17 mouse cellular contexts compared by ENCODE assay signal in the genomic region with DNA sequence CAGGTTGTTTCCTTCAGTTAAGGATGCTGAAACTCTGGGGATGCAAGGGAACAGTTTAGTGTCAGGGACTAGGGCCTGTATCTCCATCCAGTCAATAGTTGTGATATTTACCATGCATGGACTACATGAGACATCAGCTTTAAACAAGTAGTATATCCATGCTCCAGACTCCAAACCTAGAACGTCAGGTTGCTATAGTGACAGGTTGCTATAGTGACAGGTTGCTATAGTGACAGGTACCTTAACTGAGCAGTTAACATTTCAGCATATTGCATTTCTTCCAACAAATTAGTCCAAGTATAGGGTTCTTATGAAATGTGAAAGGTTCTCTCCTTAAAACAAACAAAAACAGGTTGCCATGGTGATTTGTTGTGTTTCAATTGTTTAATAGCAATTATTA. TPM values are rescaled to one million over a fixed set of nuclear protein-coding genes. Genes with fewer than 3 reads are reported as not detected.
DNase-seq lines count a peak whose midpoint lies in the region; ATAC-seq lines count a peak whose summit lies in the region.
"Had no signal": no experiment of that assay in that cellular context is flagged by ENCODE, and none has a peak within 500 bp of the region (broad histone marks: within the 10 kb centered on the region; RNA-seq: fewer than 3 reads in every experiment).

No protein-coding gene starts in this region.

- DNase-seq in frontal cortex, adult 2 months (ENCODE audit: extremely low spot score in 1 of 2, low spot score in 1 of 2) = peak; percentile 39 to 72
- no peak for DNase-seq in frontal cortex, postnatal 25 days (ENCODE audit: low spot score in 2 of 2)
- peak; percentile 73 for DNase-seq in midbrain, embryonic 14.5 days
- no peak for DNase-seq in midbrain, embryonic 11.5 days (ENCODE audit: low spot score, missing footprints)
- DNase-seq in hindbrain, embryonic 14.5 days (ENCODE audit: low spot score) = peak; percentile 33
- no peak for DNase-seq in limb, embryonic 10.5 days (ENCODE audit: low spot score)
- DNase-seq: cerebellum, adult 9-11 months; gastrocnemius, postnatal 10 days; heart, postnatal 14 days; kidney, postnatal 14 days; lung, adult 2 months; thymus, postnatal 4 days had no signal

- H3K4me1 ChIP-seq in midbrain, embryonic 14.5 days (ENCODE audit: control insufficient read depth, insufficient read depth, low read length) = no peaks in the 10 kb centered on the region
- no peaks in the 10 kb centered on the region for H3K4me1 ChIP-seq in midbrain, embryonic 11.5 days (ENCODE audit: control insufficient read depth, insufficient read depth, low read length)
- no peaks in the 10 kb centered on the region; the same call in 1 of the 2 replicates for H3K4me1 ChIP-seq in hindbrain, embryonic 14.5 days (replicated peaks; ENCODE audit: control insufficient read depth, insufficient read depth, low read length)
- peaks cover 9% of the 10 kb centered on the region for H3K4me1 ChIP-seq in neural tube, embryonic 15.5 days
- H3K4me1 ChIP-seq in limb, embryonic 10.5 days = no peaks in the 10 kb centered on the region
- no peaks in the 10 kb centered on the region for H3K4me1 ChIP-seq in liver, embryonic 12.5 days

- H3K27me3 ChIP-seq in midbrain, embryonic 14.5 days (ENCODE audit: control insufficient read depth, insufficient read depth, low read length) = no peaks in the 10 kb centered on the region
- H3K27me3 ChIP-seq in midbrain, embryonic 11.5 days (ENCODE audit: control insufficient read depth, insufficient read depth, low read length) = no peaks in the 10 kb centered on the region
- H3K27me3 ChIP-seq in hindbrain, embryonic 14.5 days (ENCODE audit: control insufficient read depth, insufficient read depth, low read length) = no peaks in the 10 kb centered on the region
- no peaks in the 10 kb centered on the region for H3K27me3 ChIP-seq in neural tube, embryonic 15.5 days (replicated peaks)
- H3K27me3 ChIP-seq in limb, embryonic 10.5 days (ENCODE audit: low read depth, poor library complexity, severe bottlenecking) = no peaks in the 10 kb centered on the region
- H3K27me3 ChIP-seq in liver, embryonic 12.5 days (replicated peaks) = no peaks in the 10 kb centered on the region
- H3K27me3 ChIP-seq: limb, embryonic 13.5 days had no signal

- WGBS in midbrain, embryonic 14.5 days = 26% methylated on average over 1 of the region's 1 CpGs
- 50% methylated on average over 1 of the region's 1 CpGs for WGBS in midbrain, embryonic 11.5 days
- WGBS in hindbrain, embryonic 14.5 days = 32% methylated on average over 1 of the region's 1 CpGs
- 25% methylated on average over 1 of the region's 1 CpGs for WGBS in neural tube, embryonic 15.5 days
- 73% methylated on average over 1 of the region's 1 CpGs for WGBS in limb, embryonic 10.5 days
- WGBS in liver, embryonic 12.5 days (ENCODE audit: insufficient replicate concordance) = 79% methylated on average over 1 of the region's 1 CpGs

- peak; percentile 25; the same call in 1 of the 2 replicates for ATAC-seq in midbrain, embryonic 14.5 days (ENCODE audit: low FRiP score, low TSS enrichment)
- ATAC-seq in midbrain, embryonic 11.5 days (ENCODE audit: low FRiP score) = no peak
- no peak for ATAC-seq in hindbrain, embryonic 14.5 days (ENCODE audit: low FRiP score)
- ATAC-seq in neural tube, embryonic 15.5 days (ENCODE audit: low FRiP score) = peak; percentile 71; the same call in 1 of the 2 replicates
- ATAC-seq in liver, embryonic 12.5 days = no peak
- ATAC-seq: intestine, embryonic 16.5 days had no signal

- H3K27ac ChIP-seq in midbrain, embryonic 14.5 days (replicated peaks; ENCODE audit: low read depth, low read length) = no peak overlapping the region
- H3K27ac ChIP-seq in midbrain, embryonic 11.5 days (ENCODE audit: low read depth, low read length) = no peak overlapping the region
- H3K27ac ChIP-seq in hindbrain, embryonic 14.5 days = no peak overlapping the region
- H3K27ac ChIP-seq in neural tube, embryonic 15.5 days (replicated peaks) = no peak overlapping the region
- H3K27ac ChIP-seq in limb, embryonic 10.5 days = no peak overlapping the region
- no peak overlapping the region for H3K27ac ChIP-seq in liver, embryonic 12.5 days
- H3K27ac ChIP-seq: limb, embryonic 13.5 days; macrophage had no signal

- no peaks in the 10 kb centered on the region for H3K9me3 ChIP-seq in midbrain, embryonic 14.5 days (ENCODE audit: control insufficient read depth, low read length)
- no peaks in the 10 kb centered on the region for H3K9me3 ChIP-seq in midbrain, embryonic 11.5 days (ENCODE audit: control insufficient read depth, low read length)
- no peaks in the 10 kb centered on the region for H3K9me3 ChIP-seq in hindbrain, embryonic 14.5 days (ENCODE audit: control insufficient read depth, low read length)
- H3K9me3 ChIP-seq in neural tube, embryonic 15.5 days (replicated peaks) = no peaks in the 10 kb centered on the region
- no peaks in the 10 kb centered on the region for H3K9me3 ChIP-seq in limb, embryonic 10.5 days (replicated peaks)
- no peaks in the 10 kb centered on the region for H3K9me3 ChIP-seq in liver, embryonic 12.5 days (replicated peaks)
- H3K9me3 ChIP-seq: limb, embryonic 13.5 days had no signal

- no peaks in the 10 kb centered on the region for H3K36me3 ChIP-seq in midbrain, embryonic 14.5 days (ENCODE audit: control insufficient read depth, insufficient read depth, low read length)
- H3K36me3 ChIP-seq in midbrain, embryonic 11.5 days (ENCODE audit: control insufficient read depth, insufficient read depth, low read length) = no peaks in the 10 kb centered on the region
- no peaks in the 10 kb centered on the region for H3K36me3 ChIP-seq in hindbrain, embryonic 14.5 days (replicated peaks; ENCODE audit: control insufficient read depth, insufficient read depth)
- no peaks in the 10 kb centered on the region for H3K36me3 ChIP-seq in neural tube, embryonic 15.5 days
- no peaks in the 10 kb centered on the region for H3K36me3 ChIP-seq in limb, embryonic 10.5 days
- no peaks in the 10 kb centered on the region for H3K36me3 ChIP-seq in liver, embryonic 12.5 days
- H3K36me3 ChIP-seq: limb, embryonic 13.5 days had no signal

- H3K9ac ChIP-seq in midbrain, embryonic 14.5 days (replicated peaks; ENCODE audit: low read length) = no peak overlapping the region
- no peak overlapping the region for H3K9ac ChIP-seq in midbrain, embryonic 11.5 days (ENCODE audit: low read length)
- no peak overlapping the region for H3K9ac ChIP-seq in hindbrain, embryonic 14.5 days
- H3K9ac ChIP-seq in neural tube, embryonic 15.5 days (replicated peaks) = no peak overlapping the region
- no peak overlapping the region for H3K9ac ChIP-seq in liver, embryonic 12.5 days
- H3K9ac ChIP-seq: limb, embryonic 13.5 days had no signal

- no peak overlapping the region for H3K4me3 ChIP-seq in midbrain, embryonic 14.5 days (replicated peaks; ENCODE audit: low read depth, low read length)
- H3K4me3 ChIP-seq in midbrain, embryonic 11.5 days (ENCODE audit: low read depth, low read length) = no peak overlapping the region
- no peak overlapping the region for H3K4me3 ChIP-seq in hindbrain, embryonic 14.5 days (replicated peaks; ENCODE audit: low read length)
- H3K4me3 ChIP-seq in neural tube, embryonic 15.5 days (replicated peaks) = no peak overlapping the region
- H3K4me3 ChIP-seq in limb, embryonic 10.5 days = no peak overlapping the region
- H3K4me3 ChIP-seq in liver, embryonic 12.5 days = no peak overlapping the region
- H3K4me3 ChIP-seq: limb, embryonic 13.5 days had no signal

- H3K4me2 ChIP-seq in midbrain, embryonic 14.5 days (ENCODE audit: low read length) = no peak overlapping the region
- H3K4me2 ChIP-seq in midbrain, embryonic 11.5 days = no peak overlapping the region
- H3K4me2 ChIP-seq in hindbrain, embryonic 14.5 days (replicated peaks) = no peak overlapping the region
- no peak overlapping the region for H3K4me2 ChIP-seq in neural tube, embryonic 15.5 days
- H3K4me2 ChIP-seq in liver, embryonic 12.5 days = no peak overlapping the region
- H3K4me2 ChIP-seq: limb, embryonic 13.5 days had no signal

RNA-seq across cellular contexts. Expression of a gene that starts 36.6 kb away (rescaled TPM):
- polyA plus RNA-seq in frontal cortex, adult 2 months (2012; rRNA removed) = 10.7 and 11.1 TPM in 2 replicates
- 3.4 and 3.9 TPM in 2 replicates for polyA plus RNA-seq in midbrain, embryonic 14.5 days (2014; fragmentation: Nextera tagmentation; extraction: Ambion mirVana)
- polyA plus RNA-seq in midbrain, embryonic 11.5 days (2014; fragmentation: Nextera tagmentation; extraction: Ambion mirVana) = 4.5 and 4.9 TPM in 2 replicates
- polyA plus RNA-seq in hindbrain, embryonic 14.5 days (2014; fragmentation: Nextera tagmentation; extraction: Ambion mirVana) = 7.6 and 7.7 TPM in 2 replicates
- 4.7 and 5.5 TPM in 2 replicates for polyA plus RNA-seq in neural tube, embryonic 15.5 days (2015; fragmentation: Nextera tagmentation; extraction: Ambion mirVana)
- polyA plus RNA-seq in limb, embryonic 10.5 days (2016; fragmentation: Nextera tagmentation; extraction: Ambion mirVana) = 4.6 and 7.2 TPM in 2 replicates
- polyA plus RNA-seq in liver, embryonic 12.5 days (2016; fragmentation: Nextera tagmentation; extraction: Ambion mirVana) = 2.1 and 2.2 TPM in 2 replicates
- polyA plus RNA-seq: macrophage had no signal

Comparison
In these comparisons a context has a peak if more than half of its experiments do, and no peak if none do; other contexts are left out.
1. DNase-seq: peak in frontal cortex, adult 2 months (2 of 2), midbrain, embryonic 14.5 days (single experiment) and hindbrain, embryonic 14.5 days (single experiment); none in frontal cortex, postnatal 25 days (0 of 2), midbrain, embryonic 11.5 days (single experiment) and limb, embryonic 10.5 days (single experiment).
2. ATAC-seq: peak in midbrain, embryonic 14.5 days (single experiment) and neural tube, embryonic 15.5 days (single experiment); none in midbrain, embryonic 11.5 days (single experiment), hindbrain, embryonic 14.5 days (single experiment) and liver, embryonic 12.5 days (single experiment).